Mouse (Mus musculus) heart, postnatal 36 days (tissue): ENCODE measurements at regions not wholly inside any gene's neighbourhood (a gene's known extent, or its start where the extent isn't known, plus 50 kb on each side); places are given as distances from the start of the nearest gene placed in this dataset.
"Not testable (repeated sequence)": the region's sequence is repeated elsewhere in the genome, so short reads cannot be mapped to it uniquely, and the experiment has no call there.

ENCODE experiments used
- DNase-seq, 2 experiments: peaks; one replicate each; pipeline ENCODE4 v3.0.0; 2021 to 2022
- intact Hi-C: fragments of 180-260 bp; cut with DNase I; formaldehyde crosslinking; loops from one replicate; pipeline ENCODE4 v1.15.1; 2025

DNA sequence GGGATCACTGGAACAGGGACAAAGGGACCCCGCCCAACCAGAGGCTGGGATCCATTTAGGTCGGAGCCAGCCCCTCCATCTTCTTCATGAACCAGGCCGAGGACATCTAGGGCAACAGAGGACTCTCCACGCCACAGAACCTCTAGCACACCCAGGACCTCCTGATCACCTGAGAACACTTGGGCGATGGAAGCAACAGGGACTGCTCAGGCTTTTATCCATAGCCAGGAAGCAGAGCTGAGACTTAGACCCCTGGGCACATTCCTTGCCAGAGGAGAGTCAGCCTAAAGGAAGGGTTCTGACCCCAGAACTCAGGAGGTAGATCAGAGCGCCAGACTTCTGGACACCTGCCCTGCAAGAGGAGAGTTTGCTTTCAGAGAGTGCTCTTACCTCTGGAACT, 168.1 kb upstream of the Oprm1 start:
- intact Hi-C loops: no loop called here
- DNase-seq: no peak

DNA sequence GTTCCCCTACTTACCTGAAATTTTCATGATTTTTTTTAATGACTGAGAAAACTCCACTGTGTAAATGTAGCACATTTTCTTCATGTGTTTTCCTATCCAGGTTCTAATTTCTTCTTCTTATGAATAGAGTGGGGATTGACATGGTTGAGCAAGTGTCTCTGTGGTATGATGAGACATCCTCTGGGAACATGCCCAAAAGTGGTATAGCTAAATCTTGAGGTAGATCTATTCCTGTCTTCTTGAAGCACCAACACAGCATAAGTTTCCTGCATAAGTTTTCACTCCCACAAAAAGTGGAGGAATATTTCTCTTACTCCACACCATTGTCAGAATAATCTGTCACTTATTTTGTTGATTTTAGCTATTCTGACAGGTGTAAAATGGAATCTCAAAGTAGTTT, 161.1 kb upstream of the Oprm1 start:
- no peak for DNase-seq
- intact Hi-C loops: no loop called here

DNA sequence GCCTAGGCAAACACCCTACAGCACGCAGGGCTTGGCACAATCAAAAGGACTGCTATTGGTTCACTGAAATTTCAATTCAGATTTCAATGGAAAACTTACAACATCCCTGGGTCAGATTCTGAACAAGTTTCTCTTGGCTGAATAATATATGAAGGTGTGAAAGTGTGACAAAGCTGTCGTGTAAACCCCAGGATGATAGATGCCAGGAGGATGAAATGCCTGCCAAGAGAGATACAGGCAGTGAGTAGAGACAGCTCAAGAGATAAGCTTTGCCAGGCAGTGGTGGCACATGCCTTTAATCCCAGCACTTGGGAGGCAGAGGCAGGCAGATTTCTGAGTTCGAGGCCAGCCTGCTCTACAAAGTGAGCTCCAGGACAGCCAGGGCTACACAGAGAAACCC, 159.7 kb upstream of the Oprm1 start:
- DNase-seq, intact Hi-C loops: not testable (repeated sequence)

DNA sequence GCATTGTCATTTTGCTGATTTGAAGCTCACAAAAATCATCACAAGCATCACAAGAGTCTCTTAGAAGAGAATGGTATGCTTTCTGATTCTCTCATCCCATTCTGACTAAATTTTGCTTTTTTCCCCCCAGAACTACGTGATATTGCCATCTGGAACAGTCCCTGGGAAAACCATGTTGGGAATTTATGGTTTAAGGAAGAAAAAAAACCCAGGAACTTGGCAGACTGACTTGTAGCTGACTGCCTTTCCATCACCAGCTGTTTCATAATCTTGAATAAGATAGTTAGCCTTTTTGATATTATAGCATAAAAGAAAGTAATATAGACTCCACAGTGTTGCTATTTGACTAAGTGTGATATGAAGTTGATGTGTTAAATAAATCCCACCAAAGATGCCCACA, 110.7 kb upstream of the Oprm1 start:
- DNase-seq: no peak
- intact Hi-C loops: no loop called here

GRCm38 (mm10) chr10:6685308-6686080, 72.8 kb upstream of the Oprm1 start:
- peak; percentile 1 to 6 for DNase-seq
- intact Hi-C loops: no loop called here

- intact Hi-C loops: no loop called here
- DNase-seq: no peak
These were observed 72.2 kb upstream of the Oprm1 start for GRCm38 (mm10) chr10:6686081-6686474.
